29 mouse cellular contexts compared by ENCODE assay signal in the genomic region with DNA sequence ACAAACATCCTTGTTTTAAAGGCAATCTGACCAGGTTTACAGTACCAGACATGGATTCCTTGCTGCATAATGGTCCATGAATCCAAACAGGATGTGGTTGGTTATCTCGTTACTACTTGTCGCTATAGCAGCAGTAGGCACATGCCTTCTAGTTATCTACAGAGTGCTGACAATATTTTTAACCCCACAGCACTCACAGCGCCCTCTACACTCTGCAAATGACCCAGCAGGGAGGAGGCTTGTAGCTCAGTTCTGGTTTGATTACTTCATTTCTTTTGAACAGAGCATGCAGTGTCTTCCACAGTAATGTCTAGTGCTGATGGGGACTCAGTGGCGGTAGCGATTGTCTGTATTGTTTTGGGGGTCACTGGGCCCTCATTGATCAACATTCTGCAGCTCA. TPM values are rescaled to one million over a fixed set of nuclear protein-coding genes. Genes with fewer than 3 reads are reported as not detected.
A peak's percentile ranks its signal among the peaks of the same experiment; 100 is the strongest.
DNase-seq lines count a peak whose midpoint lies in the region; ATAC-seq and TF ChIP-seq lines count a peak whose summit lies in the region.
"Had no signal": no experiment of that assay in that cellular context is flagged by ENCODE, and none has a peak within 500 bp of the region (broad histone marks: within the 10 kb centered on the region; RNA-seq: fewer than 3 reads in every experiment).

No protein-coding gene starts in this region.

- H3K4me3 ChIP-seq in lung, postnatal 0 days (ENCODE audit: low read depth, low read length) = no peak overlapping the region
- no peak overlapping the region for H3K4me3 ChIP-seq in lung, adult 2 months (replicated peaks; ENCODE audit: extremely low read depth, low read depth, low read length)
- H3K4me3 ChIP-seq in MEL (ENCODE audit: control insufficient read depth in 1 of 2, insufficient read depth in 1 of 2, low read depth in 2 of 2, low read length in 2 of 2) = no peak overlapping the region
- no peak overlapping the region for H3K4me3 ChIP-seq in cortical plate, adult 2 months (ENCODE audit: insufficient read depth, low read length)
- H3K4me3 ChIP-seq: forebrain, embryonic 13.5 days; heart, embryonic 10.5 days; hindbrain, embryonic 15.5 days; limb, embryonic 10.5 days; limb, embryonic 15.5 days; liver, embryonic 13.5 days; midbrain, embryonic 12.5 days; neural tube, embryonic 13.5 days had no signal

- no peaks in the 10 kb centered on the region for H3K79me2 ChIP-seq in MEL (ENCODE audit: control insufficient read depth, insufficient read depth, low read length, poor library complexity)

- no peak; the same call in 1 of the 2 replicates for TF ChIP-seq RAD21 in MEL (IDR thresholded peaks at IDR 0.05; ENCODE audit: low read depth, low read length)

- no peak for TF ChIP-seq POLR2A in lung, adult 2 months (IDR thresholded peaks at IDR 0.05; ENCODE audit: borderline replicate concordance, extremely low read depth, low read depth, low read length)
- TF ChIP-seq POLR2A in MEL (IDR thresholded peaks at IDR 0.05; ENCODE audit: control insufficient read depth in 1 of 2, insufficient read depth in 1 of 2, low read depth in 1 of 2, low read length in 2 of 2, poor library complexity in 1 of 2) = no peak
- TF ChIP-seq POLR2A in cortical plate, adult 2 months (IDR thresholded peaks at IDR 0.05; ENCODE audit: extremely low read depth, insufficient read depth, low read length) = no peak

- 75% methylated on average over 5 of the region's 5 CpGs for WGBS in lung, postnatal 0 days
- WGBS in lung, adult 2 months = 75% methylated on average over 5 of the region's 5 CpGs

- no peak for TF ChIP-seq EP300 in lung, postnatal 0 days (IDR thresholded peaks at IDR 0.05)
- no peak for TF ChIP-seq EP300 in MEL (IDR thresholded peaks at IDR 0.05; ENCODE audit: low read depth in 1 of 2, low read length in 2 of 2)

- no peak overlapping the region for H3K9ac ChIP-seq in lung, postnatal 0 days (replicated peaks; ENCODE audit: low read depth)
- no peak overlapping the region for H3K9ac ChIP-seq in MEL (ENCODE audit: control insufficient read depth, low read depth, low read length, poor library complexity, severe bottlenecking)
- H3K9ac ChIP-seq: forebrain, embryonic 13.5 days; hindbrain, embryonic 15.5 days; limb, embryonic 15.5 days; liver, embryonic 13.5 days; midbrain, embryonic 12.5 days; neural tube, embryonic 13.5 days had no signal

- no peaks in the 10 kb centered on the region for H3K9me3 ChIP-seq in lung, postnatal 0 days (ENCODE audit: low read length)
- no peaks in the 10 kb centered on the region for H3K9me3 ChIP-seq in MEL (replicated peaks; ENCODE audit: insufficient read depth, low read length)
- H3K9me3 ChIP-seq: forebrain, embryonic 13.5 days; G1E; heart, embryonic 10.5 days; hindbrain, embryonic 15.5 days; limb, embryonic 10.5 days; limb, embryonic 15.5 days; liver, embryonic 13.5 days; midbrain, embryonic 12.5 days; neural tube, embryonic 13.5 days had no signal

- DNase-seq in lung, postnatal 0 days (ENCODE audit: low spot score) = no peak
- no peak for DNase-seq in lung, adult 2 months
- DNase-seq in MEL (ENCODE audit: low read depth, low spot score) = peak; percentile 23
- no peak for DNase-seq in adrenal gland, adult (ENCODE audit: inconsistent age in 2 of 2, low spot score in 1 of 2)
- no peak for DNase-seq in thymus, postnatal 36 days
- no peak for DNase-seq in embryo, embryonic 9.5 days (ENCODE audit: extremely low spot score)
- DNase-seq: adrenal gland, adult 8-10 months; cerebellum, adult 11 months; cerebellum, adult 9-11 months; gastrocnemius, postnatal 25 days; heart, adult 11 months; heart, postnatal 4 days; kidney, adult 2 months; kidney, postnatal 36 days; liver, embryonic 13.5 days; lung, adult 18-20 months; lung, postnatal 14 days; thymus, adult 2 months; thymus, postnatal 4 days had no signal

- H3K36me3 ChIP-seq in lung, postnatal 0 days (ENCODE audit: insufficient read depth, low read length) = no peaks in the 10 kb centered on the region
- H3K36me3 ChIP-seq in MEL (ENCODE audit: control insufficient read depth in 1 of 2, insufficient read depth in 2 of 2, low read length in 2 of 2) = no peaks in the 10 kb centered on the region
- H3K36me3 ChIP-seq: G1E; heart, embryonic 10.5 days; limb, embryonic 10.5 days; limb, embryonic 15.5 days; liver, embryonic 13.5 days; midbrain, embryonic 12.5 days had no signal

- H3K4me1 ChIP-seq in lung, postnatal 0 days (ENCODE audit: insufficient read depth, low read depth, low read length) = no peaks in the 10 kb centered on the region
- no peaks in the 10 kb centered on the region for H3K4me1 ChIP-seq in lung, adult 2 months (ENCODE audit: control insufficient read depth, insufficient read depth, low read length)
- no peaks in the 10 kb centered on the region for H3K4me1 ChIP-seq in MEL (ENCODE audit: control insufficient read depth in 1 of 2, insufficient read depth in 2 of 2, low read length in 2 of 2)
- H3K4me1 ChIP-seq in cortical plate, adult 2 months (ENCODE audit: control insufficient read depth, insufficient read depth, low read length) = no peaks in the 10 kb centered on the region
- H3K4me1 ChIP-seq: forebrain, embryonic 13.5 days; heart, embryonic 10.5 days; hindbrain, embryonic 15.5 days; limb, embryonic 10.5 days; limb, embryonic 15.5 days; liver, embryonic 13.5 days; midbrain, embryonic 12.5 days; neural tube, embryonic 13.5 days had no signal

- no peak for ATAC-seq in lung, postnatal 0 days
- ATAC-seq: activated CD4-positive, CD25-positive, alpha-beta regulatory T cell, adult 4 months; forebrain, embryonic 13.5 days had no signal

- peak; percentile 17; the same call in 1 of the 2 replicates for TF ChIP-seq CTCF in lung, postnatal 0 days (IDR thresholded peaks at IDR 0.05)
- no peak for TF ChIP-seq CTCF in lung, adult 2 months (IDR thresholded peaks at IDR 0.05; ENCODE audit: insufficient read depth, low read length)
- peak in 2 of 3 experiments; percentile 11 to 23; a peak in 2 of 6 replicates for TF ChIP-seq CTCF in MEL (IDR thresholded peaks at IDR 0.05 in 2 of 3, conservative IDR thresholded peaks at IDR 0.05 in 1 of 3; ENCODE audit: control insufficient read depth in 1 of 3, insufficient read depth in 1 of 3, low read depth in 2 of 3, low read length in 3 of 3, poor library complexity in 1 of 3, severe bottlenecking in 1 of 3)
- TF ChIP-seq CTCF in cortical plate, adult 2 months (IDR thresholded peaks at IDR 0.05; ENCODE audit: extremely low read depth, insufficient read depth, low read length) = 0 out of 2 replicates have a peak, but pooled peaks have one; percentile 3

- no peak overlapping the region for H3K27ac ChIP-seq in lung, postnatal 0 days (ENCODE audit: low read length)
- no peak overlapping the region for H3K27ac ChIP-seq in MEL (ENCODE audit: control insufficient read depth, low read depth, low read length)
- no peak overlapping the region for H3K27ac ChIP-seq in cortical plate, adult 2 months (ENCODE audit: insufficient read depth, low read length)
- H3K27ac ChIP-seq: forebrain, embryonic 13.5 days; heart, embryonic 10.5 days; hindbrain, embryonic 15.5 days; limb, embryonic 10.5 days; limb, embryonic 15.5 days; liver, embryonic 13.5 days; midbrain, embryonic 12.5 days; neural tube, embryonic 13.5 days had no signal

- no peak overlapping the region for H3K4me2 ChIP-seq in lung, postnatal 0 days (replicated peaks; ENCODE audit: low read depth, low read length)
- H3K4me2 ChIP-seq: forebrain, embryonic 13.5 days; hindbrain, embryonic 15.5 days; limb, embryonic 15.5 days; liver, embryonic 13.5 days; midbrain, embryonic 12.5 days; neural tube, embryonic 13.5 days had no signal

- no peaks in the 10 kb centered on the region for H3K27me3 ChIP-seq in lung, postnatal 0 days (replicated peaks; ENCODE audit: insufficient read depth, low read length)
- no peaks in the 10 kb centered on the region for H3K27me3 ChIP-seq in MEL (ENCODE audit: control insufficient read depth in 1 of 2, insufficient read depth in 2 of 2, low read length in 2 of 2)
- H3K27me3 ChIP-seq: forebrain, embryonic 13.5 days; hindbrain, embryonic 15.5 days; limb, embryonic 15.5 days; liver, embryonic 13.5 days; midbrain, embryonic 12.5 days; neural tube, embryonic 13.5 days had no signal

TF ChIP-seq in MEL, 35 proteins besides CTCF, POLR2A, EP300 and RAD21:
- 0 out of 2 replicates have a peak, but pooled peaks have one; percentile 39 for TF ChIP-seq BHLHE40 (IDR thresholded peaks at IDR 0.05; ENCODE audit: borderline replicate concordance, low read depth, low read length)
- no peak for TF ChIP-seq HCFC1 (IDR thresholded peaks at IDR 0.05; ENCODE audit: low read depth, low read length)
TF ChIP-seq in MEL: peak in this region for 1.

RNA-seq across cellular contexts. Expression of a gene that starts 56.8 kb away (rescaled TPM):
- polyA plus RNA-seq in lung, postnatal 0 days (2015; fragmentation: Nextera tagmentation; extraction: Ambion mirVana) = 11.9 and 12.4 TPM in 2 replicates
- polyA plus RNA-seq in lung, adult 2 months (2012; rRNA removed) = 7.0 and 9.2 TPM in 2 replicates
- not detected in 2 replicates for total RNA-seq in MEL (2012; rRNA removed)
- not detected for polyA plus RNA-seq in MEL (2012; ENCODE audit: insufficient read depth in 1 of 2, insufficient read length in 2 of 2, low read depth in 1 of 2, low replicate concordance in 2 of 2, missing spikeins in 1 of 2)
- 68.5 and 70.9 TPM in 2 replicates for polyA plus RNA-seq in cortical plate, adult 2 months (2012; rRNA removed)
- polyA plus RNA-seq: activated CD4-positive, CD25-positive, alpha-beta regulatory T cell, adult 4 months; G1E had no signal
